Mouse (Mus musculus) left cerebral cortex, adult 8-10 months (tissue): Measurements from ENCODE around the gene Shf. TPM values are rescaled to one million over a fixed set of nuclear protein-coding genes. Genes with fewer than 3 reads are reported as not detected.
"Not testable (repeated sequence)": the region's sequence is repeated elsewhere in the genome, so short reads cannot be mapped to it uniquely, and the experiment has no call there.

ENCODE experiments used
- DNase-seq, 2 experiments: peaks; one replicate each; pipeline ENCODE4 v3.0.0; 2022; ENCODE audit warnings: low spot score in 2 of 2
- total RNA-seq, 4 experiments: library from RNA; stranded (reverse); gene quantifications; 2 replicates each; pipeline ENCODE4 v1.2.4; 2022

The Shf gene
- 10 to 100 TPM; 60.1 to 71.6 (median 71.0) TPM for total RNA-seq

DNA sequence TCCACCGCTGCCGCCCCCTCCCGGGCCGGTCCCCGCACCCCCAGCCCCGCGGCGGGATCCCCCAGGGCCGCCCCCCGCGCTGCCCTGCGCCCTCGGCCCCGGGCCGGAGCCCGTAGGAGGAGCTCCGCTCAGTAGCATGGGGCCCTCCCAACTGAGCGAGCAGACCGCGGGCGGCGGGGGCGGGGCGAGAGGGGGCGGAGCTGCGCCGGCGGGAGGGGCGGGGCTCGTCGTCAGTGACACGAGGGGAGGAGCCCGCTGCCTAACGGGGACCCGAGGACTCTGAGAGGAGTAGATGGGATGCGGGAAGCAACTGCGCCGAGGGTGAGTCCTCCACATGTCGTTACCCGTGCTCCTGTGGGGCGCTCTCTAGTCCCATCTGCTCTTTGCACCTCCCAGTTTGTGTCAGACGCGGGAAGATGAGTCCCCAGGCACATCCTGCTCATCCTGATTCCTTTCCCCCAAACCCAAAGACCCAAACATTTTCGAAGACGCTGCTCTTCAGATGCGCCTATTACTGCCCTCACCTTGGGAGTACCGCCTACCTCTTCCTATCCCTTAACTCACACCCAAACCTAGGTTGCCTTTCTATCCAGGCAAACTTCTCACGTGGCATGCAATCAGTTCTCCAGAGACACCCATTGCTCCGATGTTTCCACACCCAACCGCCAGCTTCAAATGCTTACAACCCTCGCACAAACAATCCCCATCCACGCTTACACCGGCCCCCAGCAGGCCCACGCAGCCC, at the start of gene Shf:
Shf (minus strand) TSS at position 168 of the 745 bp plus-strand sequence.
- DNase-seq, result peak; percentile 74 to 88

DNA sequence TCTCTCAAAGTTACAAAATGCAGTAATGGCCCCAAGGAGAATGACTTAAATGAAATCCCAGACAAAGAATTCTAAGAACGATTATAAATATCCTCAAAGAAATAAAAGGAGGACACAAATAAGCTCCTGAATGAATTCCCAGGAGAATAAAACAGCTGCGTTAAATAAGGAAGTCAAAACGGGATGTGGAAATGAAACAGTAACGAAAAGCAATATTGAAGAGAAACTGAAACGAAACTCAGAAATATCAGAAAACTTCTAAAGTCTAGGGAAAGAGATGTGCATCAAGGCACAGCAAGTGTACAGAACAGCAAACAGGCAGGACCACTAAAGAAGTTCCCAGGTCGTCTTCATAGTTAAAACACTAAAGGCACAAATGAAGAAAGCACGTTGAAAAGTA, 40.0 kb upstream of the Shf start:
- no peak for DNase-seq

DNA sequence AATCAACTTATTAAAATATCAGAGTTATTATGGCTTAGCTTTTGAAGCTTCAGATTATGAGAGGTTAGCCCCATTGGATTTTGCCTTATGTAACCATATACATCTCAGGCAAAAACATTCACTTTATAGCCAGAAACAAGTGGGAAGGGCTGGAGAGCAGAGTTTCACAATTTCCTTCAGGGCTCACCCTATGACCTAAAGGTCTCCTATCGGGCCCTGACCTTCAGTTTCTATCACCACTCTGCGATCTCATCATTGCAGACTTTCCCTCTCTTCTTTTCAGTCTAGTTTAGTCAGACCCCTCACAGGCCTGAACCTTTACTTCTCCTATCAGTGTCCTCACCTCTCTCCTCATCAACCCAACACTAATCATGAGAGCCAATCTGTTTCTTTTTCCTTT, 38.6 kb upstream of the Shf start:
- no peak for DNase-seq

DNA sequence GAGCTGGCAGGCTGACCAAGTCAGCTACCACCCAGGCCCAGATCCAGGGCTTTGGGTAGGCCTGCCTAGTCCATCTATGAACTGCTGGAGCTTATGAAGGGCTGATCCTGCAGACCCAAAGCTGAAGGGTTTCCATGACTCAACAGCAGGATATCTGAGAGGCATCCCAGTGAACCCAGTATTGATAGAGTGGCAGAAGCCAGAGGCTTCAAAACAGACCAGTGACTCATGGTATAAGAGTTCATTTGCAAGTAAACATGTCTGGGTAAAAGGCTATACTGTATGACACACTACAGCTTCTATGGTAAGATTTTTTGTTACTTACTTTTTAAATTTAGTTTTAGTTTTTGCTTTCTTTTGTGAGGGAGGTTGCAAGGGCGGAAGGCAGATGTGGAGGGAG, 27.2 kb upstream of the Shf start:
- no peak for DNase-seq

DNA sequence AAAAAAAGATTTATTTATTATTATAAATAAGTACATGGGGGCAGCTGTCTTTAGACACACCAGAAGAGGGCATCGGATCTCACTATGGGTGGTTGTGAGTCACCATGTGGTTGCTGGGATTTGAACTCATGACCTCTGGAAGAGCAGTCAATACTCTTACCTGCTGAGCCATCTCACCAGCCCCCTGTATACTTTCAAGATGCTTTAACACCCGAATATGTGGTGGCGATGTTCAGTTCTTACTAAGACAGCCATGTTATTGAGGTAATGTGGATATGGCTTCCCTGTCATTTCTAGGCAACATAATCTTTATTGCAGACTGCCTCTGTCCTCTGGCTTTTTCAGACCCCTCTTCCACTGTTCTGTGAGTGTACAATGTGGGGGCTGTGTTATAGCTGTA, 18.2 kb upstream of the Shf start:
- not testable (repeated sequence) for DNase-seq

DNA sequence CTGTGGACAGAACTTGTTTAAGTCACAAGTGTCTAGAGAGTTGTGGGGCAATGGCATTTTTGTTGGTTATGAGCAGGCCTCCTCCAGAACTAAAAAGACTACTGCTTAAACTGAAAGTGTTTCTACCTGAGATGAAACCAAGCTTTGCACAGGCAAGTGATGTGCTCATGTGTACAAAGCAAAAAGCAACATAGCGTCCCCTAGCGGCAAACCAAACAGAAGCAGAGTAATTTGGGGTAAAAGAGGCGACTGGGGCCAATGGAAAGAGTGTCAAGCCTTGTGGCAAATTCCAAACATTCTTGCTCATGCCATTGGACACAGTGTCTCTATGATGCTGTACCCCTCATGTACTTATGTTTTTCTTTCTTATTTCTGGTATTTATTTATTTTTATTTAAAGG, 16.1 kb upstream of the Shf start:
- no peak for DNase-seq

DNA sequence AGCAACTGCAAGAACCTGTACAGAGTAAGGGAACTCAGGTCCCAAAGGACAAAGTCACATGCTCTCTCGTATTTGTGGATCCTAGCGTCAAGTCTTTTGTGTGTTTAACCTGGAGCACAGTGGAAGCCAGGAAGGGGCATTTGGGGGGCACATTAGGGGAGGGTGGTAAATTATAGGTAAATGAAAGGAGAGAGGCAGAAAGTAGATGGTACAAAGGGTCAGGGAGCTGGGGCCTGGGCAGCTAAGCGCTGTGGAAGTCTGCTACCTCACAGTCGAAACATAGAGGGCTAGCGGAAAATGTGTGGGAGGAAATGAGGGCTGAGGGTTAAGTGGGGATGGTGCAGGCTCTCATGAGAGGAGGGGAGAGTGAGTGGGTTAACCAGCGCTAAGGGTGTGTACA, 13.2 kb upstream of the Shf start:
- DNase-seq, result no peak

DNA sequence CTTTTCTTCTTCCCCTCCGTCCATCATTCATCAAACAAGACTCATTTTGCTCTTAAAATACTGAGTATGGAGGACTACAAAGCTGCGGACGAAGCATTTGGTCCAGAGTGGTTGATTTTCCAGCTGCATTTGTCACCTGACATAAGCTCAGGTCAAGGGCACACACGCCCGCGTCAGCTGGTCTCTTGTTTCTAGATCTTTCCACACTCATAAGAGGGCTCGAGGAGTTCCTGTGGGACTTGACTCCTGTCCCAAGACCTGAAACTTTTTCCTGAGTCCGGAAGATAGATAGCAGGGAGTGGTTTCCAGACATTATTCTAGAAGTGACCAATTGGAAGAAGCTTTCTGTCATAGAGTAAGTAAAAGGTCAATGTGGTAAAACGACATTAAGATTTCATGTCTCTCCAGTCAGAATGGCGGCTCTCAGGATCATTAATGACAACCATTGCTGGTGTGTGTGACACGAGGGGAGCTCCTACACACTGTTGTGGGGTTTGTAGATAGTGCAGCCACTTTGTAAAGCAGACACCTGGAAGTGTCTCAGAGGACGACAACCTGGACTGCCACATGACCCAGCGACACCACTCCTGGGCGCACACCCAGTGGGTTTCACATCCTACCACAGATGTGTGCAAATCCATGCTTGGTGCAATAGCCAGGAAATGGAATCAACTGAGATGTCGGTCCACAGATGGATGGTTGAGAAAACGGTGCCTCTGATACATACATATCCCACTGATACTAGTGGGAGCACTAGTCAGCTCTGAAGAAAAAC, 12.6 kb upstream of the Shf start:
- DNase-seq, result no peak

DNA sequence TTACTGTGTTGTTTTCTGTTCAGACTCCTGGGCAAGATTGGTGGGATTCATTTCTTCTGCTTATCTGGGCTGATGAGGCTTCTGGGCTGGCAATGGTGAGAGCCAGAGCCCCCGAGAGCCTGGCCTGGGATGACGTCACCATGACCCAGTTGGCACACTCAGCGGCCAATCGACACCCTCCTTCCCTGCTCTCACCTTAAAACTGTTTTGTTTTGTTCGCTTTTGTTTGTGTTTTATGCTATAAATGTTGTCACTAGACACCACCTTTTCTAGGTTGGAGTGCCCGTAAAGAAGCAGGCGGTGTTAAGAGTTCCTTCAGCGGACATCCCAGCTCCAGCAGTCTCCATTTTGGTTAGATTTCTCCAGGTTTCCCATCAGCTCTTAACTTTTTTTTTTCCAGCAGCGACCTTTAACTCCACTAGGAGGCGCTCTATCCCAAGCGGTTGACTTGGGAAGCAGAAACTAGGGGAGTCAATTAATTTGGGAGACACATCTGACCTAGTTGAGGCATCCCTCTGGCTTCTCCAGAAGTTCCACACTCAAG, 11.9 kb upstream of the Shf start:
- no peak for DNase-seq

DNA sequence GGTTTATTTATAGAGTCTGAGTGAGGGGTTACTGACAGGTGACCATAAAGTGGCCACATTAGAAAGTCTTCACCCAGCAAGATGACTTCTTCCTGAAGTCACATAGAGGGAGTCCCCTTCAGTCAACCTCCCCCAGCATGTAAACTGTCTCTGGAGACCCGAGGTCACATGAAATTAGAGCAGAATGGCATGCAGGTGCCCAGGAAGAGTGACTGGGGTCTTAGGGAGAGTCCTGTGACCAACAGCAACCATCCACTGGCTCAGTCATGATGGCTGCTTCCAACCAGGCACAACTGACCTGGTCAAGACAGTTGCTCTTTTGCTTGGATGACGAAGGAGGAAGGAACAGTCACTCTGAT, 10.3 kb upstream of the Shf start:
- no peak for DNase-seq

DNA sequence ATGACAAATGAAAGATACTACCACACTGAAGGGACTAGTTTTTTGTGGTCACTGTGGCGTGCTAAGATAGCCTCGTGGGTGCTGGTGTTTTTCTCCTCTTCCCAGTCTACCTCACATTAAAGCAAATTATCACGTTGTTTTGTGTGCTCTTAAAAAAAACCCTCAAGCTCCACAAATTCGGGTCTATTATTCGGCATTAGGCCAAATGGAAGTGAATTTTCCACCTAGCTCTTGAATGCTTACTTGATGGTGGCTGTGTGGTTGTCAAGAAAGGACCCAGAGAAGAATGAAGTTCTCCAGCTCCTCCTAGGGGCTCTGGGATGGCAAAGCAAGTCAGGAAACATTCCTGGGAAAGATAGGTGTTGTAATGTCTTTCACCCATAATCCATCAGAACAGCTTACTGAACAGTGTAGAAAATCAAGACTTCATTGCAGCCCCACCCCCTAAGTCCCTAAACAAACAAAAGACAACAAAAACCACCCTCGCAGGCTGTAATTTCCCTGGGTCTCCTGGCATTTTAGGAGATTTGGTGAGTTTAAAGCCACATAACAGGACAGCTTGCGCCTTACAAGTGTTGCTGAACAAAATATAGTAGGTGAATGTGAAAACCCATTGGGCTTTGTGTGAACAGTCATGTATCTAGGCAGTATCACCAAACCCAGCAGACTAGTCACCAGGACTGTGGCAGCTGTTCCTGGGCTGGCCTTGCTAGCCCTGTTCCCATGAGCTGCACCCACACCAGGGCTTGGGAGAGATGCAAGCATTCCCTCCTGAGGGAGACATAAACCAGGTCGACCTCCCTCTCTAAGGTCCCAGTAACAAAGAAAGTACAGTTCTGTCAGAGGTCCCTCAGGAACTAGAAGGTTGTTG, 9.7 kb upstream of the Shf start:
- no peak for DNase-seq

DNA sequence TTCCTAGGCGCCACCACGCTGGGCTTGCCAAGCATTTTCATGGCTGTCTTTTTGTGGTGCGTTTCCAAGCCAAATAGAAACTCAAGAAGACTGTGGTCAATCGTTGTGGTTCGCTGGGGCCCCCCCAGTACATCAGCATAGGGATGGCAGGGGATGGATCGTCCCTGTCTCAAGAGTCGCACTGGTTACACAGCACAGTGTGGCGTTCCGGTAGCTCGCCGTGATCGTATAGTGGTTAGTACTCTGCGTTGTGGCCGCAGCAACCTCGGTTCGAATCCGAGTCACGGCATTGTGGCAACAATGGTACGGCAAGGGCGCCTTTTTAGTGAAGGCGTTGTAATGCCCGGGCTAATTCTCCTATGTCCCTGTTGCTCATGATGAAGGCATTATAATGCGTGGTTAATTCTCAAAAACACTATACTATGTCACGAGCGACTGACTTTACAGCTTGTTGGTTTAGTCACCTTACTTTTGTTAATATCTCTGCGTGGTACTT, 8.8 kb upstream of the Shf start:
- peak; percentile 74 to 82 for DNase-seq

DNA sequence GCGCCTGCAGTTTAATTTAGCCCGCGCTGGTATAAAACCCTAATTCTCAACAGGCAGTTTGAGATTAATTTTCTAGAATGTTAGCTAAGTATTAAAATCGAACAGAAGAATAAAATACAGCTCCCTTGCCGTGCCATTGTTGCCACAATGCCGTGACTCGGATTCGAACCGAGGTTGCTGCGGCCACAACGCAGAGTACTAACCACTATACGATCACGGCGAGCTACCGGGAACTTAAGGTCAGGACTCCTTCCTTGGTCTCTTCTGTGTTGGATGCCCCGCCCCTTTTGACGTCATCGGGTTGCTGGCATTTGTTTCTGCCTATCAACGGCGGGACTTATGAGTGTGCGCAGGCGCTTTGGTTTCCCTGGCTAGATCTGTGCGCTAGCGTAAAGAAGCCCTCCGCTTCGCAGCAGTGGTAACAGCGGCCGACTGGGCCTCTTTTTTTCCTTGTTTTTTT, 8.3 kb upstream of the Shf start:
- peak; percentile 96 to 100 for DNase-seq

DNA sequence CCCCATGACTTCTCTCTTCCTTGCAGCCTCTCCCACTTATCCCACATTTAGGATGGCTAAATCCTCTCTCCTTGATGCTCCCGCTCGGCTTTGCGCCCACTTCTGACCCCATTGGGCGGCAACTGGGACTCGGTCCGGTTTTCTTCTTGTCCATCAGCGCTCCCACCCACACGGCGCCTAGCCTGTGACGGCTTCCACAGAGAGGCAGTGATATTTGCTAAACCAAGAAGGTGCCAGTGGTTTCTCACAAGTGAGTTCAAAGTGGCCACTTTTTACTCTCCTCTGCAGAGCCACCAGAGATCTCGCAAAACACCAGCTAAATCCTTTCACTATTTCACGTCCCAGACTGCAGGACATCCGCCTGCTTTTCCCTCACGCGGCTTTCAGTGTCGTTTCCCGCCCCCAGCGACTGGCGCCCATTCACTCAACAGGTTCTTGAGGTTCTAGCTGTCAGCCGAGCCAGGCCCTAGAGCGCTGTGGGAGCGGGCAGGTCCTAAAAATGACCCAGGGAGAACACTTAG, 7.1 kb upstream of the Shf start:
- DNase-seq, result no peak

DNA sequence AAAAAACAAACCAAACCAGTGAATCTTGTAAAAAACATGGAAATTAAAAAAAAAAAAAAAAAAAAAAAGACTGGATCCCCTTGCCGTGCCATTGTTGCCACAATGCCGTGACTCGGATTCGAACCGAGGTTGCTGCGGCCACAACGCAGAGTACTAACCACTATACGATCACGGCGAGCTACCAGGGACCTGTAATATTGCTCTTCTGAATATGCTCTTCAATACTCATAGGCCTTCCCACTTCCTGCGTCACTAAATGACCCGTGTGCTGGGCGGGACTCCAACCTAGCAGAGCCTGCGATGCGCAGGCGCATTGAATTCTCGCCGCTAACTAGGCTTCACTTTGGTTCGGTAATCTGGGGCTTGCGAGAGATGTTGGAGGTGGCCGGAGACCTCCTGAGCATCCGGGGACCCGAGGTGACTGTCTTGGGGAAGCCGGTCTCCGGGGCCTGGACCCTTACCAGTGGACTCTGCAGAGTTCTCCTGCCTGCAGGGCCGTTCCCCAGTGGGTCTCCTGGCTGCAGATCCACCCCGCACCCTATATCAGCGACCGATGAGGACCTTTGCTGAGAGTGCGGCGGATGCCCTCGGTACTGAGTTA, 6.5 kb upstream of the Shf start:
- DNase-seq, result peak; percentile 94 to 95

DNA sequence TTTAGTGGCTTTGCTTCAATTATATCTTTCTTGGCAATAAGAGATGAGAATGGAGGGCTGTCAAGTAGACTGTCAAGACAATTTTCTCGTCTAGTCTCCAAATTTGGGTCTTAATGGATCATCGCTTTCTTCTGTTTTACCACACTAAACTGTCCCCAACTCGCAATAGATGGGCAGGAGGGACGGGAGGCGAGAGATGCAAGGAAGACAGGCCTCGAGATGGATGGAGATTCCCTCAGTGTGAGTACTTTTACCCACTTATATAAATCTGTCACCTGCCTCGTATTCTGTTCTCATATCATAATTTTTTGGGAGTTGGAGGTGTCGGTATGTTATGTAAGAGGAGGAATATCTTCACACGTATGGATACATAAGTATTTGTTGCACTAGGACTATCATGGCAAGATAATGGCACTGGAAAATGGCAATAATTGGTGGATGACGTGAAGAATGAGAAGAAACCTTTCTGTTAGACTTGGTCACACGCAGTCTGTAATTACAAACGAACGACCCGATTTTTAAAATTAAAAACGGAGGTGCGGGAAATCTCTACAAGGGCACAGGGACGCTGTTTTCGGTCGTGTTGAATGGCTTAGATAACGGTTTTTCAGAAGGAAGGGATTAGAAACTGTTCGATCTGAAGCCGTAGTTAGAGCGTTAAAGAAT, 5.8 kb upstream of the Shf start:
- DNase-seq, result no peak

DNA sequence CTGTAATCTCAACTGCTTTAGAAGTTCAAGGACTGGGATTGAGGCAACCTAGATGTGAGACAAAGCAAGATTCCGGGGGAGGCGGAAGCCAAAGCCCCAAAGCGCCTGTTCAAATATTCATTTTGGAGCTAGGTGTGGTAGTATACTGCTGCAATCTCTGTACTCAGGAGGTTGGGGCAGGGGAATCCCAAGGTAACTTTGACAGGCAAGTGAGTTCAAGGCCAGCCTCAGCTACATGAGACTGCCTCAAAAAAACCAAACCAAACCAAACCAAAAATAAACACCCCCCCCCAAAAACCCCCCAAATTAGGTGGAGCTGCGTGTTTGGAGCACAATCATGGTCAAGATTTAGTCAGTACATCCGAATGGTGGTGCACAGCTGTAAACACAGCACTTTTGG, 5.0 kb upstream of the Shf start:
- no peak for DNase-seq

DNA sequence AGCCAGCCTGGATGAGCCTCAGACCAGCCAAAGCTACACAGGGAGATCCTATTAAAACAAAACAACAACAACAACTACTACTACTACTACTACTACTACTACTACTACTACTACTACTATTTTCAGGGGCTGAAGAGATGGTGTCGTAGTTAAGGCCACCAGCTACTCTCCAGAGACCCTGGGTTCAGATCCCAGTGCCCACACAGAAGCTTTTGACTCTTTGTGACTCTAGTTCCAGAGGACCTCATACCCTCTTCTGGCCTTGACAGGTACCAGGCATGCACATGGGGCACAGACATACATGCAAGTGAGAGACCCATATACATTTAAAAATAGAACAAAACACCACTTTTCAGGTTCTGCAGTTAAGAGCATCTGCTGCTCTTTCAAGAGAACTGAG, 3.6 kb upstream of the Shf start:
- no peak for DNase-seq

DNA sequence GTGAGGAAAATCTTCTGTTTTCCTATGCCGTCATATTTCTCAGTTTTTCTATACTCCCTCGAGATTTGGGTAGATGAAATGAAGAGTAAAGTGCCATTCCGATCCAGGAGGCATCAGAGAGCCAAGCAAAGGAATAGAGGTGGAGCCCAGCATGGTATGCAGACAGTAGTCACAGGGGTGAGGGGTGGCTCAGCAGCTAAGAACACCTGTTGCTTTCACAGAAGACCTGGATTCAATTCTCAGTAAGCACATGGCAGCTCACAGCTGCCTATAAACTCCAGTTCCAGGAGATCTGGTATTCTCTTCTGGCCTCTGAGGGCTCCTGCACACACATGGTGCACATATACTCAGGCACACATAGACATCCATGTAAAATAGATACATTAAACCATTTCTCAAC, 3.1 kb upstream of the Shf start:
- DNase-seq, result no peak

DNA sequence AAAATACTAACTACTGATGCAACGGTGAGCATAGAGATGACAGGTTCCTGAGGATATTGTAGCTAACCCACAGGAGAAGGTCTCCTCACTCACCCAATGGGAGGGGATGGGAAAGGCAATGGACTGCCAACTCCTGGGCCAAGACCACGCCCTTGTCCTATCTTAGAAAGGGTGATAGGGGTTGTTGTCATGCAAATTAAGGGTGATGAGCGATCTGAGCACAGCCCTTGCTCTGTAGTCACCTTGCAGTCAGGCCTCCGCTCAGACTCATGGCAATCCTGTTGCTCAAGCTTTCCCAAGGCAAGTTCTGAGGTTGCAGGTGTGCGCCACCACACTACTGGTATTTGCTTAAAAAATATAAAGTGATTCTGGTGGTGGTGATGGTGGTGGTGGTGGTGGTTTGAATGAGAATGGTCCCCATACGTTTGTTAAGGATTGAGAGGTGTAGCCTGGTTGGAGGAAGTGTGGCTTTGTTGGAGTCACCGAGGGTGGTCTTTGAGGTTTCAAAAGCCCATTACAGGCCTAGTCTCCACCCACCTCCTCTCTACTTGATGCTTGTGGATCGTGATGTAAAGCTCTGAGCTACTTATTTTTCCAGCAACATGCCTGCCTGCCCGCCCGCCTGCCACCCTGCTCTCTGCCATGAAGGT, 1.3 kb upstream of the Shf start:
- no peak for DNase-seq
